Mouse (Mus musculus): ENCODE measurements around the gene Polrmt.
A peak's percentile ranks its signal among the peaks of the same experiment; 100 is the strongest.
"Not testable (repeated sequence)": the region's sequence is repeated elsewhere in the genome, so short reads cannot be mapped to it uniquely, and the experiment has no call there.

Gene Polrmt

DNA sequence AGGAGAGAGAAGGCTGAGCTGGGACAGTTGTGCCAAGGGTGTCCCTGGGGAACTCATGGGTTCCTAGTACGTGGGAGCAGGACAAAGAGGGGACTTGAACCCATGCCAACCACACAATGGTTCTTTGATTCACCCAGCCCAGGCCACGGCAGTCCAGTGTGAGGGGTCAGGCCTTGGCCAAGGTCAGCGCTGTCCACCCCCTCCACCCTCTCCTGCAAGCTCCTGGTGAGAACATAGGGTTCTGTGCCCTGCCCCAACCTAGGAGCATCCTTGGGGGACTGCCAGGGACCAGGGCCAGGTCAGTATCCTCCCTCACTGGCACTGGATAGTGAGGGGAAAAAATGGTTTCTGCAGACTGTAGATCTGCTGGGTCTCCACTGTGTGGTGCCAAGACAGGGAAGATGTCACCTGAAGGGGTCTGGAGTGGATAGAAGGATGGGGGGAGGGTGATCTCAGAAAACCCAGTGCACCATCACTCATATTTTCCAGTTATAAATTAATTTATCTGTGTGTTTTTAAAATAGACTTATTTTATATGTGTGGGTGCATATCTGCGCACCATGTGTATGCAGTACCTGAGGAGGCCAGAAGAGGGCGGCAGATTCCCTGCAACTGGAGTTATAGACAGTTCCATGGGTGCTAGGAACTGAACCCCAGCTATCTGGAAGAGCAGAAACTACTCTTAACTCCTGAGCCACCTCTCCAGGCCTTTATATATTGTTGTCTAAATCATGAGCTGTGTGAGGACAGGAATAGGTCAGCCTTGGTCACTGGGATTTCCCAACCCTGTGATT is 28.3 kb upstream of the Polrmt start:
- no peak for DNase-seq (ENCODE audit: low spot score)

DNA sequence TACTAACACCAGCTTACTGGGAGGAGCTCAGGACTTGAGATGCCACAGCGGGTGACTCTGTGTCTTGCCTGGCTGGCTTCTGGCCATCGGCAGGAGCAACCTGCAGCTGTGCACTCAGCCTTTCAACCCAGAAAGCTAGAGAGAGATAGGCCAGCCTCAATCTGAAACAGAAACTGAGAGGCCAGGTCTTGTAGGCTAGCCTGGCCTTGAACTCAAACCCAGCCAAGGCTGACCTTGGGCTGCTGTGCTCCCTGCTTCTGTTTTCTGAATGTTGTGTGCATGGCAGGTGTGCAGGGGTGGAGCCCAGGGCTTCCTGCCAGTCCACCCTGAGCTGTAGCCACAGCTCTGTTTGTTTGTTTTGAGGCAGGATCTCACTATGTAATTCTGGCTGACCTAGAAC is 26.8 kb upstream of the Polrmt start:
- DNase-seq (ENCODE audit: low spot score): no peak

DNA sequence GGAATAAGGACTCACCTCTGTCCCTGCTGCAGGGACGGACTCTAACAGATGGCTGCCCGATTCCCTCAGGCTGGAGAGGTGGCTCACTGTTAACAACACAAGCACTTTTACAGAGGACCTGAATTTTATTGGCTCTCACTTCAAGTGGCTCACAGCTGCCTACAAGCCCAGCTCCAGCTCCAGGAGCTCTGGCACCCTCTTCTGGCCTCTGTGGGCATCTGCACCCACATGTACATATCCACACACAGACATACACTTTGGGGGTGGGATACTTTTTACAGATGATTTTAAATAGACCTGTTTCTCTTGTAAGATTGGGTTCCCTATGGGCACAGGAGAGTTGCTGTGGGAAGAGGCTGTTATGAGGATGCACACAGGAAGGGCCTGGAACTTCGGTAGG is 25.9 kb upstream of the Polrmt start:
- DNase-seq (ENCODE audit: low spot score): no peak

- no peak for DNase-seq (ENCODE audit: low spot score)
Observed at GRCm38 (mm10) chr10:79769329-79769728, 22.9 kb upstream of the Polrmt start.

GRCm38 (mm10) chr10:79768400-79768799 is 22.0 kb upstream of the Polrmt start:
- peak; percentile 87 for DNase-seq (ENCODE audit: low spot score)

- DNase-seq (ENCODE audit: low spot score): peak; percentile 97
Observed at GRCm38 (mm10) chr10:79767372-79768244, 21.2 kb upstream of the Polrmt start.

DNA sequence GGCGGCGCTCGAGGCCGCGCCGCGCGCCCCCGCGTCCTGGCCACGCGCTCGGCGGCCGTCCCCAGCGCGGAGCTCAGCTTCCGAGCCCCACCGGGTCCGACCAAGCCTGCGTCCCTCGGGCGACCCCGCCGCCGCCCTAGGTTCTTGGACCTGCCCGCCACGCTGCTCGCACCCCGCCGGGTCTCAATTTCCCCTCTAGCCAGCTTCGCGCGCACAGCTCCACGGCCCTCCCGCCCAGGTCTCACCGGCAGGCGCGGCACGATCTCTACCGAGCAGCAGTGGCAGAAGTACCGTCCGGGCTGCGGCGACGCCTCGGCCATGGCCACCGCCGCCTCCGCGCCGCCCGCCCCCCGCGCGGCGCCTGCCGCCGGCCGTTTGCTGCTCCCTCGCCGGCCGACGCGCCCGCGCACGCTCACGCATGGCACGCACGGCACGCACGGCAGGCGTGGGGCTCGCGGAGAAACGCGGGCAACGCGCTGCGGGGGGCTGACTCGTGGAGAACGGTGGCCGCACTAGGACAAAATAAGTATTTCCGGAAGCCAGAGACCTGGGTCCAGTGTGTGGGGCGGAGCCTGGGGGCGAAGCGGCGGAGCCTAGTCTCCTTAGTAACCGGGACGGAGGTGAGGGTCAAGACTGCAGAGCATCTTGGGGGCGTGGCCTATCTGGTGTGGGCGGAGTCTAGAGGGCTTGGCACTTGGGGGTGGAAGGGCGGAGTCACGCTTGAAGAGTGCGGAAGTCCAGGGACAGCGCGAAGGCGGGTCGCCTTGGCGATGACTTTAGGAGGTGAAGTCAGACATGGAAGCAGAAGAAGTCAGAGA is 20.3 kb upstream of the Polrmt start, which contains the start of gene Rnf126:
TSS of gene Rnf126 (minus strand) at position 445 of the 818 bp plus-strand sequence.
- DNase-seq (ENCODE audit: low spot score): peak; percentile 100

- no peak for DNase-seq (ENCODE audit: low spot score)
Observed at GRCm38 (mm10) chr10:79766001-79766507, 19.7 kb upstream of the Polrmt start.

DNA sequence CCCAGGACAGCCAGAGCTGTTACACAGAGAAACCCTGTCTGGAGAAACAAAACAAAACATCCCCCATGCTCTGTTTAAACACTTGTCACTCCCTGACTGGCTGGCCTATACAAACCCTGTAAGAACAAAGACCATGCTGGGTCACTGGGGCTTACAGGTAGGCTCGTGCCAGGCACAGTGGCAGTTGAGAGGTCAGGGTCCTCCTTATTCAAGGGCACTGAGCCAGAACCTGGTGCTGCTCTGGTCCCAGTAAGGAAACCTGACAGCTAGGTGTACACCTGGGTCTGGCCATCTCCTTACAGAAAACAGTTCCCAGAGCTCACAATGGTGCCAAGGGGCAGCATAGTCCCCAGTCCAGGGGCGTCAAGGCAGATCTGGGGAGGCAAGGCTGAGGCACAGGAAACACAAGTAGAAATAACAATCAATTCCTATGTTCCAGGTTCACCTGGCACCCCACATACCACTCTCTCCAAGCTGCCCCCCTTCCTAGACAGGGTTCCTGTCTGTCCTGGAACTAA is 18.9 kb upstream of the Polrmt start:
- no peak for DNase-seq (ENCODE audit: low spot score)

GRCm38 (mm10) chr10:79764234-79764633 is 17.9 kb upstream of the Polrmt start:
- no peak for DNase-seq (ENCODE audit: low spot score)

GRCm38 (mm10) chr10:79762875-79763274 is 16.5 kb upstream of the Polrmt start:
- no peak for DNase-seq (ENCODE audit: low spot score)

DNA sequence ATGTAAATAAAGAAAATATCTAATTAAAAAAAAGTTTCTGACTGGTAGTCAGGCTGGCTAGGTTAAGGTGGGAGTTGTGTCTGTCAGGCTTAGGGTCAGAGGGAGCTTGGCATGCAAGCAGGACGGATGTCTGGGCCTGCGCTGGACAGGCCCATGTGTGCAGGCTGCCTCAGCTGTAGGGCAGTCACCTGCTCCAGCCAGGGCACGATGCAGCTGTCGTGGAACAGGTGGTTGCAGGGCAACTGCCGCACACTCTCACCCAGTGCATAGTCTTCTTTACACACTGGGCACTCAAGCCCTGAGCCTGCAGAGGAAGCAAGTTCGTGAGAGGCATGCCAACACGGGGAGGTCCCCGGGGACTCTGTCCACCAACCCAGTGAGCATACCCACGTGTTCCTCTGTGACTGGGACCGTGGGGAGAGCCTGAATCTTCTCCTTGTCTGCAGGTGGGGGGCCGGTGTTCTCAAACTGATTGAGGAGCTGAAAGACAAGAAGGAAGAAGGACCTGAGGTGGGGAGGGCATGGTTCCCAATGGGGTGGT is 14.3 kb upstream of the Polrmt start:
- DNase-seq (ENCODE audit: low spot score): no peak

GRCm38 (mm10) chr10:79759675-79760074 is 13.3 kb upstream of the Polrmt start:
- DNase-seq (ENCODE audit: low spot score): not testable (repeated sequence)

GRCm38 (mm10) chr10:79756660-79757059 is 10.3 kb upstream of the Polrmt start:
- no peak for DNase-seq (ENCODE audit: low spot score)

- DNase-seq (ENCODE audit: low spot score): no peak
Observed at GRCm38 (mm10) chr10:79755854-79756253, 9.5 kb upstream of the Polrmt start.

DNA sequence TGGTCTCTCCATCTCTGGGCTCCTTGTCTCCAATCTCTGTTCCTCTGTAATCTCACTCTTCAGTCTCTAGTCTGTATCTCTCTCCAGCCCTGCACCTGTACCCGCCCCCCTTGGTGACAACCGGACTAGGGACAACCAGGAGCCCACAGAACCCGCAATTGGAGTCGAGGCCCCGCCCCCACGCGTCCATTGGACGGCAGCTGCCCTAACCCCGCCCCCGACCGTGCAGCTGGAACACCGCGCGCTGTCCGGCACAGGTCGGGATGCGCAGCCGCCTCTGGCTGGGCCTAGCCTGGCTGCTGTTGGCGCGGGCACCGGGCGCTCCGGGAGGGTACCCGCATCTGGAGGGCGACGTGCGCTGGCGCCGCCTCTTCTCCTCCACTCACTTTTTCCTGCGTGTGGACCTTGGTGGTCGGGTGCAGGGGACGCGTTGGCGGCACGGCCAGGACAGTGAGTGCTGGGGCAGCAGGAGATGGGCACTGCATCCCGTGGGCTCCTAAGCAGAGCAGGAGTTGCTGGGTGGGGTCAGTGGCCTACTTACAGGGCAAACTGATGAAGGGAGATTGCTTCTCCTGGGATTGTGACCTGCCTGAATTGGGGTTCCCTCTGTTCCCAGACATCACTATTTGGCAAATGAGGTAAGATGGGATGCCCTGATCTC is 8.6 kb upstream of the Polrmt start, which contains the start of gene Fgf22:
TSS of gene Fgf22 (plus strand) at position 221 of the 661 bp plus-strand sequence.
- peak; percentile 83 for DNase-seq (ENCODE audit: low spot score)

GRCm38 (mm10) chr10:79748496-79748895 is 2.1 kb upstream of the Polrmt start:
- DNase-seq (ENCODE audit: low spot score): no peak

- no peak for DNase-seq (ENCODE audit: low spot score)
Observed at GRCm38 (mm10) chr10:79746774-79747151, 382 bp upstream of the Polrmt start.

DNA sequence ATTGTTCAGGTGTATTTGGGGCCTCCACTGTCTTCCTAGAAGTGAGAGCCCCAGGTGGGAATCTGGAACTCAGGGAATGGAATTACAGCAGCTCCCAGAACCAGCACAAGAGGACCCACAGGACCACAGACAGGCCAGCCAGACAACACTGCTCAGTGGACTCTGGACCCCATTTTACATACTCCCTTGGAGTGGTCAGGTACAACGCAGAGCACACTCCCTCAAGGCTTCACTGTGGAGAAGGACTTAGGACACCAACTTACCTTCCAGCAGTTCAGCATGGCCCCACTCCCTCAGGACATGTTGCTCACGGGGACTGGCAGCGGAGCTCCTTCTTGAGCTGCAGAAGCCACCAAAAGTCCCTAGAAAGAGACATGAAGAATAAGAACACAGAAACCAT is 970 bp downstream of the Polrmt start:
- no peak for DNase-seq (ENCODE audit: low spot score)

DNA sequence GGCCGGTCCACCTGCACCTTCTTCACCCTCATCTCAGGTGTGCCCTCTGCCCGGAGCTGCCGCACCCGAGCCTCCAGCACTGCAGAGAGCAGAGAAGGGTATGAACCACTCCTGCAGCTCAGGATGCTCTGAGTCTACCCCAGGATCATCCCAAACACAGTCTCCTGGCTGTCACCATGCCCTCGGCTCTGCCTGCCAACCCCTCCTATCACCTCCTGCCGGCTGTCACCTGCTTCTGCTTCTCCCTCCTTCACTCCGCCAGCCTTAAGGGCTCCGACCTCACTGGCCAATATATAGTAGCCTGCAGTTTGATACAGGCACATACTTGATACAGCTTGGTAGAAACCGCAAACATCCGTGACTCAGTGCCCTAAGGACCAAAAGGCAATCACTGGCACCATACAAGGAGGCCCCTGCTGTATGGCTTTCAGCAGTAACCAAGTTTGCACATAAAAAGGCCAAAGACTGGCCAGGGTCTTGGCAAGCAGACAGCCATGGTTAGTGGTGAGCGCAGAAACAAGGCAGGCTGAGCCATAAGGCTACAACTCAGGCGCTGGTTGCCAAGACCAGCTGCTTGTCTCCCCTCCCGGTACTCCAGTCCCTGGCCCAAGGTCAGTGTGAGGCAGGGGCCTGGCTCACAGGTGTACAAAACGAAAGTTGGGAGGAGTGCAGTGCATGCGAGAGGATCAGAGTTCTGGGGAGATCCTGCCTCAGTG is 2.6 kb downstream of the Polrmt start:
- DNase-seq (ENCODE audit: low spot score): no peak

Measured in embryo, embryonic 10.5 days (tissue).